Mouse (Mus musculus) liver, postnatal 0 days (tissue): Measurements from ENCODE around the gene Ftsj1. TPM values are rescaled to one million over a fixed set of nuclear protein-coding genes. Genes with fewer than 3 reads are reported as not detected.

Experiments used
- ATAC-seq: fragments of 200-750 bp; cut with Nextera tagmentation; 2 replicates; pipeline ENCODE4 v1.8.0; 2017; ENCODE audit warnings: mild to moderate bottlenecking, moderate library complexity
- DNase-seq: peaks from one replicate; pipeline ENCODE4 v3.0.0-alpha.2; 2016
- H3K27ac ChIP-seq: fragments of 300-500 bp; sonication (generic); 2 replicates; pipeline ENCODE4 v1.5.1; 2014; ENCODE audit warnings: antibody characterized with exemption, moderate library complexity, mild to moderate bottlenecking, low read depth
- H3K27me3 ChIP-seq: fragments of 300-500 bp; sonication (generic); 2 replicates; pipeline ENCODE4 v1.6.1; 2014; ENCODE audit warnings: low read length, control low read depth, mixed read lengths; ENCODE audit not compliant: insufficient read depth
- H3K36me3 ChIP-seq: fragments of 300-500 bp; sonication (generic); replicated peaks from 2 replicates; pipeline ENCODE4 v1.6.1; 2014; ENCODE audit warnings: mild to moderate bottlenecking, control low read depth, low read length, moderate library complexity, mixed read lengths; ENCODE audit not compliant: insufficient read depth
- H3K4me1 ChIP-seq: fragments of 300-500 bp; sonication (generic); 2 replicates; pipeline ENCODE4 v1.6.1; 2014; ENCODE audit warnings: antibody characterized with exemption, mild to moderate bottlenecking, control low read depth; ENCODE audit not compliant: insufficient read depth
- H3K4me2 ChIP-seq: fragments of 300-500 bp; sonication (generic); 2 replicates; pipeline ENCODE4 v1.6.1; 2014; ENCODE audit warnings: low read depth, mild to moderate bottlenecking, low read length, moderate library complexity, mixed read lengths
- H3K4me3 ChIP-seq: fragments of 300-500 bp; sonication (generic); 2 replicates; pipeline ENCODE4 v1.5.1; 2014; ENCODE audit warnings: low read depth, low read length
- H3K9ac ChIP-seq: fragments of 300-500 bp; sonication (generic); replicated peaks from 2 replicates; pipeline ENCODE4 v1.6.1; 2014; ENCODE audit warnings: mild to moderate bottlenecking, moderate library complexity
- H3K9me3 ChIP-seq: fragments of 300-500 bp; sonication (generic); 2 replicates; pipeline ENCODE4 v1.6.1; 2016; ENCODE audit warnings: mild to moderate bottlenecking, control low read depth, low read length, mixed read lengths
- CTCF ChIP-seq: sonication (generic); IDR thresholded peaks from 2 replicates; pipeline ENCODE4 v1.5.1; 2016; ENCODE audit warnings: antibody characterized with exemption, low read depth
- EP300 ChIP-seq: IDR thresholded peaks from 2 replicates; pipeline ENCODE4 v1.6.1; 2016; ENCODE audit warnings: antibody characterized with exemption, low read depth, mild to moderate bottlenecking
- WGBS: fragments of 180-500 bp; shearing (Covaris S2); extraction: QIAGEN DNeasy Blood & Tissue Kit; methylation state at CpG from one replicate; pipeline ENCODE4 v1.1.7; 2014; ENCODE audit not compliant: insufficient replicate concordance; 5-methylcytosine and 5-hydroxymethylcytosine counted together
- polyA plus RNA-seq: library from polyadenylated mRNA; unstranded; fragments of >200 nt; fragmentation: Nextera tagmentation; extraction: Ambion mirVana; gene quantifications from 2 replicates; pipeline ENCODE4 v1.2.1, GENCODE M21; 2015

Ftsj1 gene
- polyA plus RNA-seq, 1 experiment from 2014 or later = 17.7 TPM

DNA sequence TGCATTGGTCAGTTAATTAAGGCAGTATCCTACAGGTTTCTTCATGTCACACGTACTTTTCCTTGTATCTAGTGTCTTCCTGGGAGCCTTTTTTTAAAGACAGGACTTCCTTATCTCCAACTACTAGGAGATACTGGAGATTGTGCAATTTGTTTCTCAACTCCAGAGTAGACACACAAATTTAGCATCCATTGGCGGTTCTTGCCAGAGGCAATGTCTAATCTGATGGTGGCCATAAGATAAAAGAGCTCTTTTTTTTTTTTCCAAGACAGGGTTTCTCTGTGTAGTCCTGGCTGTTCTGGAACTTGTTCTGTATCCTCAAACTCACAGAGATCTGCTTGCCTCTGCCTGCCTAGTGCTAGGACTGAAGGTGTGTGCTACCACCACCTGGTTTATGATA, 42.5 kb downstream of the Ftsj1 start:
- H3K4me1 ChIP-seq = no peaks in the 10 kb centered on the region
- 41% methylated on average over 2 of the region's 2 CpGs for WGBS
- H3K4me2 ChIP-seq = no peak overlapping the region
- ATAC-seq = no peak
- H3K9ac ChIP-seq = no peak overlapping the region
- H3K9me3 ChIP-seq = no peaks in the 10 kb centered on the region
- H3K36me3 ChIP-seq = no peaks in the 10 kb centered on the region
- TF ChIP-seq CTCF (no peak), EP300 (no peak)
- DNase-seq = no peak
- no peak overlapping the region for H3K27ac ChIP-seq
- H3K27me3 ChIP-seq = no peaks in the 10 kb centered on the region
- no peak overlapping the region for H3K4me3 ChIP-seq

DNA sequence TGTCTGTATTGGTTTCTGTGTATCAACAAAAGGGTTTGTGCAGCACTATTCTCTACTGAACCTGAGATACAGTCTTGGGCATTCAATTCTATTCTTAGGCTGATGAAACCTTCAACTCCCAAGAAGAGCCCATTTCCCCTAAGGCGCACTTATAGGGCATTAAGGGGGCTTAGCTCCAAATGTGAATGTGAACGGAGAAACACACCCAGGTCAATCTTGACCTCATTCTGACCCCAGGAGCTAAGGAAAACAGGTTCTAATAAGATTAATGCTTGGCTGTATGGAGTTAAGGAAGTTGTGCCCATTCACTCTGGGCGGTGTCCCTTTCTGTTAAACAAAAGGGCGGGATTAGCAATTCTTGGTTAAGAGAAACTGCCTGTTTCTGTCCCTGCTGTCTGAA, 45.0 kb downstream of the Ftsj1 start:
- WGBS = 50% methylated on average over 4 of the region's 4 CpGs

DNA sequence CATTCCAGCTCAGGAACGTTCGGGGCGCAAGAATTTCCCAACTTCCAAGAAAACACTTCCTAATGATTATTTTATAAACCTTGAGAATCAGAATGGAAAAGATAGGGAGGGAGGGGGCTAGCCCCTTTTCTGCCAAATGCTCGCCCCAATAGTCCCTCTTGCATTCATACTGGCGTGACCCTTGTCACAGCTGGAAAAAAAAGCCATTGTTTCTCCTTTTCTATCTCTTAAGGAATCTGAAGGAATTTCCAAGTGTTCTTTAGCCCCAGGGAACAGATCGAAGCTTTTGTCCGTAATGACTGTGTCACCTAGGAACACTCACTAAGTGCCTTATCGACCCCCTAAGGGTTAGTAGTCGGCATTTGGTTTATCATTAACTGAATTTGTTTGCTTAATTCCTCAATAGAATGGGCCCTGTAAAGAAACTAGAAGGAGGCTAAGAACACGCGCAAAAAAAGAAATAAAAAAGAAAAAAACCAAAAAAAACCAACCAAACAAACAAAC, 45.5 kb downstream of the Ftsj1 start:
- TF ChIP-seq EP300 (no peak), CTCF (no peak)
- Histone ChIP-seq H3K36me3 (no peaks in the 10 kb centered on the region), H3K4me2 (peak overlapping the region; percentile 68), H3K27ac (no peak overlapping the region), H3K9me3 (no peaks in the 10 kb centered on the region), H3K27me3 (no peaks in the 10 kb centered on the region), H3K4me3 (peak overlapping the region; percentile 41), H3K9ac (peak overlapping the region; percentile 18; the same call in 1 of the 2 replicates), H3K4me1 (no peaks in the 10 kb centered on the region)
- DNase-seq (no peak), ATAC-seq (peak; percentile 70)
- 19% methylated on average over 11 of the region's 11 CpGs for WGBS

More for the DNA sequence above, 45.0 kb downstream of the Ftsj1 start:
- Histone ChIP-seq H3K4me3 (no peak overlapping the region), H3K4me2 (no peak overlapping the region), H3K36me3 (no peaks in the 10 kb centered on the region), H3K27me3 (no peaks in the 10 kb centered on the region), H3K9me3 (no peaks in the 10 kb centered on the region), H3K9ac (no peak overlapping the region), H3K27ac (no peak overlapping the region), H3K4me1 (no peaks in the 10 kb centered on the region)
- ATAC-seq (no peak), DNase-seq (no peak)
- no peak for TF ChIP-seq EP300
- no peak for TF ChIP-seq CTCF

DNA sequence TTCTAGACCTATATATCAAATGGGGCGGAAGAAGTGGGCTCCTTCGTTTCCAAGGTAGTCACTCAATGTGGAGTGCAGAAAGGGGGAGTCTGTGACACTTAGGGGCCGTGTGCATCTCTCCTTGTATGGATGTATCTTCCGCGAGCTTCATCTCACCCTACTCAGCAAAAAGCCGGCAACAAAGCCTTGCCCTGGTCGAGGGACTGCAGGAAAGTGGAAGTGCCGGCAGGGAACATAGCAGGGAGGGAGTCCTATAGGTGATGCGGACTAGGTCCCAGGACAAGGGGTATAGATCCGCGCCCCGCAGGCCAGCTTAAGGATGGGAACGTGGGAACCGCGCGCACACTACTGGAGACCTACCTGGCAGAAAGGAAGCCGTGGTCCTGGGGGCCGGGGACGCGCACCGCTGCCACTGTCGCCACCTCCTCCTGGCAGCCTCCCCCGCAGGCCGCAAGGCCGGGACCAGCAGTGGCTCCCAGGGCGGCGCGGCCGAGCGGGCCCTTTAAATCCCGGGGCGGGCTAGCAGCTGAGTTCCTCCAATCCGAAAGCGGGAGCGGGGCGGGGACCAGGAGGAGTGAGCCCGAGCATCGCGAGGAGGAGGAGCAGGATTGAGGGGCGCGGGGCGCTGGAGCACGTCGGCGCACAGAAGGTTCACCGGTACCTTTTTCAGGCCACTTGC, 46.1 kb downstream of the Ftsj1 start, which contains the start of gene Porcn:
TSS of gene Porcn (minus strand) at position 511 of the 679 bp plus-strand sequence.
- H3K4me1 ChIP-seq = no peaks in the 10 kb centered on the region
- no peak for TF ChIP-seq CTCF
- TF ChIP-seq EP300 = no peak
- H3K4me3 ChIP-seq = peak within 1 kb of the TSS; percentile 41
- peak; percentile 98 for ATAC-seq
- H3K9me3 ChIP-seq = no peaks in the 10 kb centered on the region
- peak within 1 kb of the TSS; percentile 68 for H3K4me2 ChIP-seq
- no peaks in the 10 kb centered on the region for H3K36me3 ChIP-seq
- no peaks in the 10 kb centered on the region for H3K27me3 ChIP-seq
- H3K27ac ChIP-seq = no peak within 1 kb of the TSS
- peak within 1 kb of the TSS; percentile 18; the same call in 1 of the 2 replicates for H3K9ac ChIP-seq
- 13% methylated on average over 38 of the region's 46 CpGs for WGBS
- peak; percentile 79 for DNase-seq

DNA sequence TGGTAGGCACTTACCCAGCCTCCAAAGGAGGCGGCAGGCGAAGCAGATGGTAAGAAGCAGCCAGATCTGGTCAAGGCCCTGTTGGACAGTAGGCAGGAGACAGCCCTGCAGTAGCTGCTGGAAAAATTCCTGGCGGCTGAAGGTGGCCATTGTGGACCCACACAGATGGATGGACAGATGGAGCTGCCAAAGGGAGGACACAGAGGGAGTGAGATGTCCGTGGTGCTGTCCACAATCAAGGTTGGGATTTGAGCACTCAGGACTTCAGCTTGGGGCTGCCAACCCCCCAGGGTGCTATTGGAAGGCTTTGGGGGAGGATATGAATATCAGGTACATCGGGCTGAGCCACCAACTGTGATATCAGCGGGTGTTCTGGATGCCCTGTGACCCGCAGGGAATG, 46.7 kb downstream of the Ftsj1 start:
- TF ChIP-seq EP300 (no peak), CTCF (no peak)
- DNase-seq = no peak
- Histone ChIP-seq H3K9ac (no peak overlapping the region), H3K4me3 (no peak overlapping the region), H3K27ac (no peak overlapping the region), H3K4me2 (peak overlapping the region; percentile 68), H3K36me3 (no peaks in the 10 kb centered on the region), H3K9me3 (no peaks in the 10 kb centered on the region), H3K27me3 (no peaks in the 10 kb centered on the region), H3K4me1 (no peaks in the 10 kb centered on the region)
- ATAC-seq = no peak
- 43% methylated on average over 7 of the region's 7 CpGs for WGBS

DNA sequence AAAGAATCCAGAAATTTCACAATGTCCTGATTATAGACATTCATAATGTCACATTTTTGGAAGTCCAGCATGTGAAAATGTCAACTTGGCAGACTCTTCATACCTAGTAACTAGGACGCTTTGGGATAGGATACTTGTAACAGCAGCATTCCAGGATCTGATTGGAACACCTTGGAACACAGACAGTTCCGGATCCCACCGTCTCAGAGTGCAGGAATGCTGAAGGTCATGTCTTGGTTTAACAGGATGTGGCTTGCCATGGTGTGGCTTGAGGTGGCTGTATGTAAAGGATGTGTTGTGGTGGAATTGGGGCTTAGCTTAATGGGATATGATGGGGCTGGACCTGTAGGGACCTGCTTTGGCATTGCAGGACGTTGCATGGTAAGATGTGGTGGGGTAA, 47.1 kb downstream of the Ftsj1 start:
- no peak overlapping the region for H3K27ac ChIP-seq
- H3K36me3 ChIP-seq = no peaks in the 10 kb centered on the region
- ATAC-seq = no peak
- no peak overlapping the region for H3K4me3 ChIP-seq
- no peaks in the 10 kb centered on the region for H3K4me1 ChIP-seq
- no peak for DNase-seq
- WGBS = 53% methylated on average over 4 of the region's 4 CpGs
- TF ChIP-seq EP300 (no peak), CTCF (no peak)
- no peak overlapping the region for H3K9ac ChIP-seq
- no peaks in the 10 kb centered on the region for H3K9me3 ChIP-seq
- no peak overlapping the region for H3K4me2 ChIP-seq
- no peaks in the 10 kb centered on the region for H3K27me3 ChIP-seq

DNA sequence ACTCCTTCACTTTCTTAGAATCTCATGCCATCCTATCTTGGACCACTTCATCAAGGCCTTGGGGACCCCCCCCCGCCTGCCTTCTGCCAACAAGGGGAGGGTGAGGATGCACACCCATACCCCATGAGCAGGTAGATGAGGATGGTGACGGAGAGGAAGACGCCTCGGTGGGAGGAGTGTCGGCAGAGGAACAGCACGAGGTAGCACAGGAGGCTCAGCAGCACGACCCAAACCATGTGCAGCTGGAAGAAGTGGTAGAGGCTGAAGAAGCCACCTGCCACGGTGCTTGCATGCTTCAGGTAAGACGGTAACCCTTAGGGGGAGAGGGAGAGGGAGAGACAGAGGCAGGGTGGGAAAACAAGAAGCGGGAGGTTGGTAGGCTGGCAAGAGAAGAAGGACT, 48.1 kb downstream of the Ftsj1 start:
- no peak for TF ChIP-seq EP300
- no peak for TF ChIP-seq CTCF
- Histone ChIP-seq H3K27me3 (no peaks in the 10 kb centered on the region), H3K9ac (no peak overlapping the region), H3K4me2 (no peak overlapping the region), H3K9me3 (no peaks in the 10 kb centered on the region), H3K4me1 (no peaks in the 10 kb centered on the region), H3K36me3 (no peaks in the 10 kb centered on the region), H3K27ac (no peak overlapping the region), H3K4me3 (no peak overlapping the region)
- DNase-seq = no peak
- WGBS = 83% methylated on average over 10 of the region's 10 CpGs
- ATAC-seq = no peak
